Mouse (Mus musculus) naive thymus-derived CD4-positive, alpha-beta T cell, adult 5 months (primary cell): ENCODE data around the gene Sema3g. TPM values are rescaled to one million over a fixed set of nuclear protein-coding genes. Genes with fewer than 3 reads are reported as not detected.

ENCODE experiments used
- polyA plus RNA-seq: library from polyadenylated mRNA; unstranded; fragments of 100-300 nt; shearing (Covaris generic); gene quantifications from one replicate; pipeline ENCODE4 v1.2.1, GENCODE M21; 2017

Sema3g gene
- not detected for polyA plus RNA-seq

DNA sequence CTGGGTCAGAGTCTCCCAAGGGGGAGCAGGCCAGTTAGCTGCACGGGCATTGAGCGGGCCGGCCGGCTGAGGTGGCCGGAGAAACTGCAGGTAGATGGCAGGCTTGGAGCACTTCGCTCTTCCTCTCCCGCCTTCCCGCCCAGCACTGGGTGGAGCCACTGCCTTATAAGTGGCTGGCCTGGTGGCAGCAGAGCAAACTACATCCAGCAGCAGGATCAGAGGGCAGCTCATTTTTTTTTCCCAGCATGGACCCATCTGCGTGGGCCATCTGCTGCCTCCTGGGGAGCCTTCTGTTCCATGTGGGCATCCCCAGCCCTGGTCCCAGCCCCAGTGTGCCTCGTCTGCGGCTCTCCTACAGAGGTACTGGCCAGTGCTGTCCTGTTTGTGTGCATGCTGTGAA lies at the start of gene Sema3g:
Sema3g (plus strand) TSS at position 195 of the 400 bp plus-strand sequence.

DNA sequence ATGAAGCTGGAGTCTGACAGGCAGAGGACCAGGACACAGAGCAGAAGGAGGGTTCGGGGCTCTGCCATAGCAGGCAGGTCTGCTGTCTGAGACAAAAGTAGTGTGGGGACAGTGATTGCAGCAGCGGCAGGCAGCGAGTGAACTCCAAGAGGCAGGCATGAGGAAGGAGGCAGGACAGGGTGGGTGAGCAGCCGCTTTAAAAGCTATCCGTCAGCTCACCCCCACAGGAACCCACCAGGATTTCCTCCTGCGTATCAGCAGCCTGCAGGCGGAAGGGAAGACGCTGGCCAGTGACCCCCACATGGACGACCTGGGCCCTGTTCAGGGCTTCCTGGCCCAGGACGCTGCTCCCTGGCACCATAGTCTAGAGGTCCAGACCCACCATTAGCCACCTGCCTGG lies 49.2 kb upstream of the Sema3g start, which contains the start of gene Stab1:
Stab1 (minus strand) TSS at position 217 of the 400 bp plus-strand sequence.

DNA sequence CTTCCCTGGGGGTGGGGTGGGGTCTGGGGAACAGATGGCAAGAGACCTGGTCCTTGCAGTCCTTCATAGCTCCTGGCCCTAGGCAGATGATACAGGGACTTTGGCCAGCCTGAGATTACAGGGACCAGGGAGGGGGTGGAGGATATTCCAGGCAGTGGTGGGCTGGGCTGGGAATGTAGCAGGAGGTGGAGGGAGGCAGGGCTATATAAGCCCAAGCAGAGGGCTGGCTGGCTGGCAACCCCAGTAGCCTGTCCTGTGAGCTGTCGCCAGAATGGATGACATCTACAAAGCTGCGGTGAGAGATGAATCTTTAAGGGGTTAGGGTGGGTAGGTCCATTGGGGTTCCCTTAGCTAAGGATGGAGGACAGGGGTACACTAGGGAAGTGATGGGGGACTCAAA lies 9.6 kb upstream of the Sema3g start, which contains the start of gene Tnnc1:
Tnnc1 (plus strand) TSS at position 229 of the 400 bp plus-strand sequence.

GRCm38 (mm10) chr14:31216846-31217245 lies 814 bp upstream of the Sema3g start, which contains the start of gene Nisch:
Gene Nisch, minus strand, starts transcription at chr14:31216946.

DNA sequence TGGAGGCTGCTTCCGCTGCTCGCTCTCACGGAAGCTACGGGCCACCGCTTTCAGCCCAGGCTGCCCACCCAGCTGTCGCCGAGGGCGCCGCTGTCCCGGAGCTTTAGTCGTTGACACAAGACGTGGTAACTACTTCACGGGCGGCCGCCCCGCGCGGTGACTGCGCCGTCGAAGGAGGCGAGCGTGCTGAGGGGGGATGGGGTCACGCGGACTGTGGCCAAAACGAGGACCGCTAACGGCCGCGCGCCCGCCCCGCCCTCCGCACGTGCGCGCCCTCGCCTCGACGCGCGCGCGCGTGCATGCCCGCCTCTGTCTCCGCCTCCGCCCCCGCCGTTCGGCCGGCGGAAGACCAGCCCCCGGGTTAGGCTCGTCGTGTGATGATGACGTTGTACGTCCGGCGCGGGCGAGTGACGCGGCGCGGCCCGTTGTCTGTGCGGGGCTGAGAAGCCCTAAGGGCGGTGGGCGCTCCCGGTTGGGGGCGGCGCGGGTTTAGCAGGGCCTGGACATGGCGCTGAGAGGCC lies 33.5 kb downstream of the Sema3g start, which contains the start of the genes Phf7 and Bap1:
Phf7 (minus strand) TSS at position 234 of the 521 bp plus-strand sequence.
Bap1 (plus strand) TSS at position 367 of the 521 bp plus-strand sequence.

Other genes with a start within 250 kb of the Sema3g start
- 8.1 TPM for gene Glt8d1, start 216.5 kb upstream of the Sema3g start, polyA plus RNA-seq
- 160 TPM for gene Spcs1, start 216.2 kb upstream of the Sema3g start, polyA plus RNA-seq
- 181 TPM for gene Pbrm1, start 198.7 kb upstream of the Sema3g start, polyA plus RNA-seq
- gene Gnl3, start 198.7 kb upstream of the Sema3g start, polyA plus RNA-seq = 134 TPM
- 63.6 TPM for gene Smim4, start 88.9 kb upstream of the Sema3g start, polyA plus RNA-seq
- 0.71 TPM for gene Nt5dc2, start 86.8 kb upstream of the Sema3g start, polyA plus RNA-seq
- gene Stab1, start 49.2 kb upstream of the Sema3g start, polyA plus RNA-seq = 0.25 TPM
- not detected for gene Tnnc1, start 9.5 kb upstream of the Sema3g start, polyA plus RNA-seq
- 291 TPM for gene Nisch, start 914 bp upstream of the Sema3g start, polyA plus RNA-seq
- gene Phf7, start 33.5 kb downstream of the Sema3g start, polyA plus RNA-seq = 8.5 TPM
- 108 TPM for gene Bap1, start 33.6 kb downstream of the Sema3g start, polyA plus RNA-seq
- not detected for gene Dnah1, start 106.0 kb downstream of the Sema3g start, polyA plus RNA-seq
- gene Capn7, start 118.8 kb downstream of the Sema3g start, polyA plus RNA-seq = 71.1 TPM
- 127 TPM for gene Sh3bp5, start 218.2 kb downstream of the Sema3g start, polyA plus RNA-seq